8 mouse cellular contexts compared by ENCODE assay signal in the genomic region with DNA sequence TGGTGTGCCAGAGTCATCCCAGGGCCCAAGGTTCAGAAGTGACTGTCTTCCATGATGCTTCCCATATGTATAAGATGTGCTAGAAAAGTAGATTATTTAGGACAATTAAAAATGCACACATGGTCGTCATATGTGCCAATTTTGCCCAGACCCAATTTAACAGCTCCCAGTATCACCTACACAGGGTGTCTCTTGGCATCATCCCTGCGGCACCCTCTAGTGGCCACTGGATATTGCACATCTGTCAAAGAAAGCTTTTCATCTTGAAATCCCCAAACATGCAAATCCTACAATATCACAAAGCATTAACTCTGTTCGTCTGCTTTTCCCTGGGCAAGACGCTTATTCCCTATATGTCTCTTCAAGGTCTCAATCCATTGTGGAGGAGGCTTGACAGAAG.
DNase-seq lines count a peak whose midpoint lies in the region; ATAC-seq lines count a peak whose summit lies in the region.

No protein-coding gene starts in this region.

- no peak overlapping the region for H3K9ac ChIP-seq in hindbrain, embryonic 12.5 days
- H3K9ac ChIP-seq in limb, embryonic 11.5 days (ENCODE audit: low read length), result no peak overlapping the region

- no peak overlapping the region for H3K4me3 ChIP-seq in hindbrain, embryonic 12.5 days
- no peak overlapping the region for H3K4me3 ChIP-seq in limb, embryonic 11.5 days (ENCODE audit: low read depth, low read length)

- ATAC-seq in hindbrain, embryonic 12.5 days (ENCODE audit: low FRiP score), result peak; percentile 44; the same call in 1 of the 2 replicates
- no peak for ATAC-seq in limb, embryonic 11.5 days (ENCODE audit: insufficient number of reproducible peaks, low FRiP score, low TSS enrichment, low read depth)
- no peak for ATAC-seq in granulocyte monocyte progenitor cell, adult 5-6 weeks (replicated peaks; ENCODE audit: poor library complexity, severe bottlenecking)

- 0 out of 2 replicates have a peak, but pooled peaks cover 3% of the 10 kb centered on the region for H3K27me3 ChIP-seq in hindbrain, embryonic 12.5 days
- no peaks in the 10 kb centered on the region for H3K27me3 ChIP-seq in limb, embryonic 11.5 days (ENCODE audit: control insufficient read depth, insufficient read depth, low read length)

- peak; percentile 3 for DNase-seq in lung, adult 18-20 months
- DNase-seq in lung, postnatal 25 days (ENCODE audit: low spot score), result no peak
- peak; percentile 46 for DNase-seq in adipocyte (ENCODE audit: low spot score)
- DNase-seq in cerebellum, postnatal 25 days, result peak; percentile 21 to 60
- DNase-seq in limb, embryonic 11.5 days (ENCODE audit: low spot score), result peak; percentile 57
- peak; percentile 46 for DNase-seq in right cerebral cortex, postnatal 25 days

- H3K36me3 ChIP-seq in hindbrain, embryonic 12.5 days, result no peaks in the 10 kb centered on the region
- H3K36me3 ChIP-seq in limb, embryonic 11.5 days (ENCODE audit: control insufficient read depth, insufficient read depth, low read length), result no peaks in the 10 kb centered on the region

- WGBS in hindbrain, embryonic 12.5 days, result 51% methylated on average over 4 of the region's 4 CpGs
- WGBS in limb, embryonic 11.5 days, result 53% methylated on average over 4 of the region's 4 CpGs

- H3K4me2 ChIP-seq in hindbrain, embryonic 12.5 days (replicated peaks), result no peak overlapping the region
- no peak overlapping the region for H3K4me2 ChIP-seq in limb, embryonic 11.5 days (ENCODE audit: low read depth, severe bottlenecking)

- H3K9me3 ChIP-seq in hindbrain, embryonic 12.5 days (replicated peaks), result no peaks in the 10 kb centered on the region
- H3K9me3 ChIP-seq in limb, embryonic 11.5 days (ENCODE audit: control insufficient read depth, low read length), result no peaks in the 10 kb centered on the region

- no peak overlapping the region for H3K27ac ChIP-seq in hindbrain, embryonic 12.5 days
- no peak overlapping the region for H3K27ac ChIP-seq in limb, embryonic 11.5 days (replicated peaks; ENCODE audit: low read depth, low read length)

- peaks cover 10% of the 10 kb centered on the region for H3K4me1 ChIP-seq in hindbrain, embryonic 12.5 days
- H3K4me1 ChIP-seq in limb, embryonic 11.5 days (ENCODE audit: control insufficient read depth, insufficient read depth, low read length), result no peaks in the 10 kb centered on the region
